Mouse (Mus musculus) heart, embryonic 16.5 days (tissue): ENCODE measurements around the gene Itgb6. TPM values are rescaled to one million over a fixed set of nuclear protein-coding genes. Genes with fewer than 3 reads are reported as not detected.

Source experiments
- ATAC-seq: fragments of 200-750 bp; cut with Nextera tagmentation; replicated peaks from 2 replicates; pipeline ENCODE4 v1.8.0; 2017; ENCODE audit warnings: moderate number of reproducible peaks; ENCODE audit not compliant: insufficient read depth, low FRiP score; ENCODE audit errors: extremely low read depth
- H3K27ac ChIP-seq: fragments of 300-500 bp; sonication (generic); 2 replicates; pipeline ENCODE4 v1.5.1; 2014; ENCODE audit warnings: mild to moderate bottlenecking, low read length, control low read depth, moderate library complexity
- H3K27me3 ChIP-seq: fragments of 300-500 bp; sonication (generic); 2 replicates; pipeline ENCODE4 v1.6.1; 2014; ENCODE audit warnings: low read length, mixed read lengths; ENCODE audit not compliant: control insufficient read depth, insufficient read depth
- H3K36me3 ChIP-seq: fragments of 300-500 bp; sonication (generic); 2 replicates; pipeline ENCODE4 v1.6.1; 2014; ENCODE audit not compliant: control insufficient read depth, insufficient read depth
- H3K4me1 ChIP-seq: fragments of 300-500 bp; sonication (generic); 2 replicates; pipeline ENCODE4 v1.6.1; 2014; ENCODE audit warnings: low read length, mixed read lengths; ENCODE audit not compliant: control insufficient read depth, insufficient read depth
- H3K4me2 ChIP-seq: fragments of 300-500 bp; sonication (generic); 2 replicates; pipeline ENCODE4 v1.6.1; 2014; ENCODE audit warnings: low read depth, mild to moderate bottlenecking, control low read depth, low read length
- H3K4me3 ChIP-seq: fragments of 300-500 bp; sonication (generic); 2 replicates; pipeline ENCODE4 v1.5.1; 2014; ENCODE audit warnings: mild to moderate bottlenecking, control low read depth, low read length
- H3K9ac ChIP-seq: fragments of 300-500 bp; sonication (generic); 2 replicates; pipeline ENCODE4 v1.6.1; 2014; ENCODE audit warnings: low read length, control low read depth
- H3K9me3 ChIP-seq: fragments of 300-500 bp; sonication (generic); replicated peaks from 2 replicates; pipeline ENCODE4 v1.6.1; 2016; ENCODE audit warnings: low read length; ENCODE audit not compliant: control insufficient read depth
- WGBS: fragments of 180-500 bp; shearing (Covaris S2); extraction: QIAGEN DNeasy Blood & Tissue Kit; methylation state at CpG from one replicate; pipeline ENCODE4 v1.1.7; 2014; 5-methylcytosine and 5-hydroxymethylcytosine counted together
- polyA plus RNA-seq: library from polyadenylated mRNA; unstranded; fragments of >200 nt; fragmentation: Nextera tagmentation; extraction: Ambion mirVana; gene quantifications from 2 replicates; pipeline ENCODE4 v1.2.1, GENCODE M21; 2015

Gene Itgb6
- polyA plus RNA-seq, 1 experiment from 2014 or later: 0.28 TPM

DNA sequence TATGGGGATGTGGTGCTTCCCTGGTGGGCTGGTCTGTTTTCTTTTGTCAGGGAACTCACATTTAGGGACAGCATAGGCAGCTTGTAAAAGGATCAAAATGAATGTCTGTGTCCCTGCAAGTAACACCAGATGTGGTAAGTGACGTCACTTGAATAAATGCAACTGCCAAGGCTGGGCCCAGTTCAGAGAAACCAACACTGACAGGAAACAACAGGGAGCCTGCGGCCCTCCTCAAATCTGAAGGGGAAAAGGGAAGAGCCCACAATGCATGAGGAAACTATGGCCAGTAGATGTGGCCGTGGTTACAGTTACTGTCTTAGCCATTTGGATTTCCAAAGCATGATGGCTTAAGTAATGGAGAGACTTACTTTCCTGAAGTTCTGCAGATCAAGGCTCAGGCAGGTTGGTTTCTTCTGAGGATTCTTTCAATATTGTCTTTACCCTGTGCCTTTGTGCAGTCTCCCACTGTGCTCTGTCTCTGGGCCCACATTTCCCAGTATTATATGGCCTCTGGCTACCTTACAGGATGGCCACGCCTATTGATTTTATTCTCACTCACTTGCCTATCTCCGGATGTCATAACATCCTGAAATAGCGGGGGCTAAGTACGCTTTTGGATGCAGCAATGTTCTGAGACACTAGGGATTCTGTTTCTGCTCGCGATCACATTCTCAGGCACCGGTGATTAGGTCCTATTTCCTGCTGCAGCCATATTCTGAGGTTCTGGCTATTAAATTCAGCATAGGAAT is 17.1 kb upstream of the Itgb6 start:
- no peak for ATAC-seq
- no peaks in the 10 kb centered on the region for H3K9me3 ChIP-seq
- H3K4me2 ChIP-seq: no peak overlapping the region
- no peak overlapping the region for H3K9ac ChIP-seq
- 52% methylated on average over 10 of the region's 10 CpGs for WGBS
- no peaks in the 10 kb centered on the region for H3K27me3 ChIP-seq
- no peak overlapping the region for H3K4me3 ChIP-seq
- H3K27ac ChIP-seq: no peak overlapping the region
- H3K4me1 ChIP-seq: no peaks in the 10 kb centered on the region
- no peaks in the 10 kb centered on the region for H3K36me3 ChIP-seq

DNA sequence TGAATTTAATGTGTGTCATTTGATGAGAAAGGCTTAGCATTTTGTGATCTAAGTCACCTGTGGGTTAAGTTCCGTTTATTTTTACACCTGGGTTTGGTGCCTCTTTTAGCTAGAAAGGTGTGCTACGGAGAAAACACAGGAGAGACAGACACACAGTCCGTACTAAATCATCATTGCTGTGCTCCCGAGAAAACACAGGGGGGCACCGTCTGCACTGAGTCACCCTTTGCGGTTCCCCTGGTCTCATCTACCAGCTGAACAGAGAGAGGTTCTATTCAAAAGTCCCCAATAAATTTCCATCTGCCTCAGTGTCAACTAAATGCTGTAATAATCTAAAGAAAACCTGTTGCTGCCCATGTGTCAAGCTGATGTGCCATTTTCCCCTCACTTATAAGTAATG is 8.5 kb upstream of the Itgb6 start:
- H3K27me3 ChIP-seq: no peaks in the 10 kb centered on the region
- no peak overlapping the region for H3K4me2 ChIP-seq
- H3K36me3 ChIP-seq: no peaks in the 10 kb centered on the region
- 48% methylated on average over 6 of the region's 6 CpGs for WGBS
- no peak overlapping the region for H3K27ac ChIP-seq
- H3K9ac ChIP-seq: no peak overlapping the region
- no peak; the same call in 1 of the 2 replicates for ATAC-seq
- no peak overlapping the region for H3K4me3 ChIP-seq
- H3K4me1 ChIP-seq: peaks cover 13% of the 10 kb centered on the region
- no peaks in the 10 kb centered on the region for H3K9me3 ChIP-seq

DNA sequence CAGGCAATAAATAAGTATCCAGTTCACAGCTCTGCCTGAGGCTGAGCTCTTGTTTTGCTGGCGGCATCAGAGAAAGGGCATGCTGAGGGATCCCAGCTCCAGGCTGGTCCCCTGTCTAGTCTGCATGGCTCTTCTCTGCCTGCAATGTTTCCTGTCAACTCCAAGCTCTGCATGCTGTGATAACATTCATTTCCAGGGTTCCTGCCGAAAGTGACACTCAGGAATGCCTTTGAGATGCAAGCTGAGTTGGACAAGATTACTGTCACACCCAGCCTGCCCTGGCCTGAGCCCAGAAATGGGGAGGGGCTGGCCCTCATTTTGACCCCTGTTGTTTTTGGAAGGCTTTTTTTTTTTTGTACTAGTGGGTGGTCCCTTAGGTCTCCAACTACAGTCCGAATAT is 7.6 kb upstream of the Itgb6 start:
- peak; percentile 86 for ATAC-seq
- peak overlapping the region; percentile 35 for H3K4me2 ChIP-seq
- H3K27ac ChIP-seq: peak overlapping the region; percentile 72
- no peak overlapping the region for H3K4me3 ChIP-seq
- no peaks in the 10 kb centered on the region for H3K9me3 ChIP-seq
- H3K36me3 ChIP-seq: no peaks in the 10 kb centered on the region
- H3K4me1 ChIP-seq: peaks cover 13% of the 10 kb centered on the region
- no peak overlapping the region; the same call in 1 of the 2 replicates for H3K9ac ChIP-seq
- no peaks in the 10 kb centered on the region for H3K27me3 ChIP-seq
- WGBS: 7% methylated on average over 3 of the region's 3 CpGs

DNA sequence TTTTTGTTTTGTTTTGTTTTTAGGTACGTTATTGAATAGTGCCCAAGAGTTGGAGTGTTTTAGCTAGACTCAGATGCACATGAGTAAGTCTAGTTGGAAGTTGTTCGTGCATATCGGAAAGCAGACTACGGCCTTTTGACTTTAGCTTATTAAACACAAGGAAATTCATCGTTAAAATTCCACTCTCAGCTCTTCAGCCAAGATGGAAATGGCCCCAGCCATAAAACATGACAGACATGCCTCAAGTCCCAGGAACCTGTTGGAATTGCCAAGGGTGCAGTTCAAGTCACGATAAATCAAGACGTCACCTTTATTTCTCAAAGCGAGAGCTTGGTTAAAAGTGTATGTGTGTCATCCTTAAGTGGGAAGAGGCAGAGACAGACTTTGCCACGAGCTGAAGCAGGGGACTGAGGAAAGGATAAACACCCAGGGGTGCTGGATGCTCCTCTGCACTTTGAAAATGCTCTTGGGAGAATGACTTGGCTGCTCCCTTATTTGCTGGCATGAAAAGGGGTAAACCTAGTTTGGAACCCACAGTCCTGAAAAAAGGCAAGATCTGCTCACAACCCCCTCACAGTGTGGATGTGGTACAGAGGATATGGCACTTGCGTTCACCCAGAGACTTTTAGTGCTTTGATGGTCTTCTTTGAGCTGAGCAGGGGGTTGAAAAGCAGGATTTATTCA is 6.6 kb upstream of the Itgb6 start:
- Histone ChIP-seq H3K9ac (no peak overlapping the region), H3K4me1 (peaks cover 13% of the 10 kb centered on the region), H3K4me2 (no peak overlapping the region), H3K27me3 (no peaks in the 10 kb centered on the region), H3K36me3 (no peaks in the 10 kb centered on the region), H3K9me3 (no peaks in the 10 kb centered on the region), H3K4me3 (no peak overlapping the region), H3K27ac (no peak overlapping the region)
- WGBS: 68% methylated on average over 10 of the region's 10 CpGs
- no peak for ATAC-seq

- H3K27ac ChIP-seq: no peak overlapping the region
- H3K4me2 ChIP-seq: no peak overlapping the region
- no peak for ATAC-seq
- H3K27me3 ChIP-seq: no peaks in the 10 kb centered on the region
- 75% methylated on average over 2 of the region's 2 CpGs for WGBS
- H3K9me3 ChIP-seq: no peaks in the 10 kb centered on the region
- H3K4me1 ChIP-seq: peaks cover 25% of the 10 kb centered on the region
- no peaks in the 10 kb centered on the region for H3K36me3 ChIP-seq
- H3K9ac ChIP-seq: no peak overlapping the region
- no peak overlapping the region for H3K4me3 ChIP-seq
These were observed 2.2 kb upstream of the Itgb6 start for GRCm38 (mm10) chr2:60724660-60725059.

- Histone ChIP-seq H3K4me1 (peaks cover 19% of the 10 kb centered on the region), H3K27ac (peak overlapping the region; percentile 69), H3K4me3 (no peak overlapping the region), H3K9ac (no peak overlapping the region), H3K27me3 (no peaks in the 10 kb centered on the region), H3K9me3 (no peaks in the 10 kb centered on the region), H3K36me3 (no peaks in the 10 kb centered on the region), H3K4me2 (peak overlapping the region; percentile 56; the same call in 1 of the 2 replicates)
- no peak for ATAC-seq
- 80% methylated on average over 3 of the region's 3 CpGs for WGBS
These were observed 524 bp upstream of the Itgb6 start for GRCm38 (mm10) chr2:60722967-60723366.

GRCm38 (mm10) chr2:60720906-60721305 is 1.5 kb downstream of the Itgb6 start:
- Histone ChIP-seq H3K4me1 (peaks cover 19% of the 10 kb centered on the region), H3K9ac (no peak overlapping the region; the same call in 1 of the 2 replicates), H3K27me3 (no peaks in the 10 kb centered on the region), H3K4me3 (no peak overlapping the region), H3K36me3 (no peaks in the 10 kb centered on the region), H3K9me3 (no peaks in the 10 kb centered on the region), H3K27ac (peak overlapping the region; percentile 92), H3K4me2 (no peak overlapping the region)
- WGBS: 22% methylated on average over 5 of the region's 5 CpGs
- ATAC-seq: no peak

DNA sequence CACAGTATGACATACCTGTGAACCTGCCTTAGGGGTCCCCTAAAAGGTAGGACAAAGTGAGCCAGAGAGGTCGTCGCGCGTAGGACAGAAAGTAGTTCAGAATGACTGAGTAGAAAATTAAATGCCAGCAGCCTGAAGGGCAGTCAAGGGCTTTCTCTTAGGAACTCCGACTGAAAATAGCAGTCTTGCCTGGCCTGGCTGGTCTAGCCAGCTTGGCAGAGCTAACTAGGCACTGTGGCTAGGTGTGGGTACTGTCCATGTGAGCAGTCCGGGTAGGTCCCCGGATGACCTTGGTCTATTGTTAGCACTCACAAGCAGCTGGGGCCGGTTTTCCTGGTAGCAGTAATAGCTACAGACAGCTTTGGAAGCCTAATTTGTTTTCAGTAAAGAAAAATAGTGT is 2.2 kb downstream of the Itgb6 start:
- peak; percentile 90 for ATAC-seq
- Histone ChIP-seq H3K9ac (peak overlapping the region; percentile 30), H3K4me1 (peaks cover 19% of the 10 kb centered on the region), H3K36me3 (no peaks in the 10 kb centered on the region), H3K27ac (peak overlapping the region; percentile 92), H3K9me3 (no peaks in the 10 kb centered on the region), H3K4me3 (no peak overlapping the region), H3K27me3 (no peaks in the 10 kb centered on the region), H3K4me2 (peak overlapping the region; percentile 10; the same call in 1 of the 2 replicates)
- 44% methylated on average over 8 of the region's 8 CpGs for WGBS

- H3K27me3 ChIP-seq: no peaks in the 10 kb centered on the region
- H3K36me3 ChIP-seq: no peaks in the 10 kb centered on the region
- H3K9ac ChIP-seq: no peak overlapping the region
- H3K27ac ChIP-seq: no peak overlapping the region
- H3K4me3 ChIP-seq: peak overlapping the region; percentile 18; the same call in 1 of the 2 replicates
- ATAC-seq: no peak
- H3K4me1 ChIP-seq: peaks cover 20% of the 10 kb centered on the region
- WGBS: 63% methylated on average over 13 of the region's 13 CpGs
- no peaks in the 10 kb centered on the region for H3K9me3 ChIP-seq
- H3K4me2 ChIP-seq: peak overlapping the region; percentile 47; the same call in 1 of the 2 replicates
These were observed 5.1 kb downstream of the Itgb6 start for GRCm38 (mm10) chr2:60717348-60717747.
